Mouse (Mus musculus) small intestine, adult 2 months (tissue): ENCODE measurements around the gene Obp2b.
"Not testable (repeated sequence)": the region's sequence is repeated elsewhere in the genome, so short reads cannot be mapped to it uniquely, and the experiment has no call there.

Experiments used
- CTCF ChIP-seq: fragments of 200-500 bp; IDR thresholded peaks from 2 replicates; pipeline ENCODE4 v1.5.1; 2012; ENCODE audit warnings: low read depth, mild to moderate bottlenecking, control low read depth, inconsistent platforms, low read length, moderate library complexity, mixed read lengths; ENCODE audit not compliant: insufficient replicate concordance, insufficient read length; ENCODE audit errors: extremely low read depth
- POLR2A ChIP-seq: fragments of 200-500 bp; IDR thresholded peaks from 2 replicates; pipeline ENCODE4 v1.6.1; 2012; ENCODE audit warnings: low read depth, mild to moderate bottlenecking, control low read depth, inconsistent platforms, low read length, moderate library complexity

DNA sequence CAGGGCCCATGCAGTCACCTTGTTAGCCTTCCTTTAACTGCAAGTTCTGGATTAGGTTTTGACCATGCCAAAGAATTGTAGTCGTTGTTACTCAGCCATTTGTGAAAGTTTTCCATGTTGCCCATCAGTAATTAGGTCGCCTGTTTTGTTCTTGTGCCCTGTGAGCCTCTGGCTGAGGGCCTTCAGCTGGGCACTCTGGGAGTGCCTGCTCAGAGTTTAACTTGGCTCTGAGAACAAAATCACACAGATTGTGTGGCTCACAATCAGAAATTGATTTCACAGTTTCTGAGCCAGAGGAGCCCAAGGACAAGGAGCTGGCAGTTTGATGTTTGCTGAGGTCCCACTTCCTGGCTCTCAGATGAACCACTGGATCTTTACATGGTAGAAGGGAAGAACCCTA lies 27.0 kb upstream of the Obp2b start:
- not testable (repeated sequence) for TF ChIP-seq CTCF, POLR2A
